Comparison of ENCODE assay signal across 13 mouse cellular contexts in genomic region chr8:69938245-69938982, GRCm38 (mm10). TPM values are rescaled to one million over a fixed set of nuclear protein-coding genes. Genes with fewer than 3 reads are reported as not detected.
DNase-seq lines count a peak whose midpoint lies in the region; ATAC-seq lines count a peak whose summit lies in the region.
"Had no signal": no experiment of that assay in that cellular context is flagged by ENCODE, and none has a peak within 500 bp of the region (broad histone marks: within the 10 kb centered on the region; RNA-seq: fewer than 3 reads in every experiment).

No protein-coding gene starts in this region.

- no peak overlapping the region for H3K4me2 ChIP-seq in liver, embryonic 12.5 days
- no peak overlapping the region for H3K4me2 ChIP-seq in midbrain, embryonic 14.5 days (ENCODE audit: low read length)
- H3K4me2 ChIP-seq: lung, embryonic 15.5 days had no signal

- H3K4me1 ChIP-seq in liver, embryonic 12.5 days: peaks cover 80% of the 10 kb centered on the region
- H3K4me1 ChIP-seq in midbrain, embryonic 14.5 days (ENCODE audit: control insufficient read depth, insufficient read depth, low read length): 0 out of 2 replicates have a peak, but pooled peaks cover 2% of the 10 kb centered on the region

- no peak overlapping the region for H3K9ac ChIP-seq in liver, embryonic 12.5 days
- no peak overlapping the region for H3K9ac ChIP-seq in midbrain, embryonic 14.5 days (replicated peaks; ENCODE audit: low read length)
- H3K9ac ChIP-seq: lung, embryonic 15.5 days had no signal

- H3K4me3 ChIP-seq in liver, embryonic 12.5 days: no peak overlapping the region
- H3K4me3 ChIP-seq in midbrain, embryonic 14.5 days (replicated peaks; ENCODE audit: low read depth, low read length): no peak overlapping the region
- H3K4me3 ChIP-seq: lung, embryonic 15.5 days had no signal

- H3K27ac ChIP-seq in liver, embryonic 12.5 days: peak overlapping the region; percentile 13; the same call in 1 of the 2 replicates
- H3K27ac ChIP-seq in midbrain, embryonic 14.5 days (replicated peaks; ENCODE audit: low read depth, low read length): no peak overlapping the region
- H3K27ac ChIP-seq: lung, embryonic 15.5 days had no signal

- ATAC-seq in liver, embryonic 12.5 days: 0 out of 2 replicates have a peak, but pooled peaks have one; percentile 33
- peak; percentile 62 for ATAC-seq in common myeloid progenitor, adult 5-6 weeks (replicated peaks; ENCODE audit: low read depth, poor library complexity, severe bottlenecking)
- ATAC-seq in midbrain, embryonic 14.5 days (ENCODE audit: low FRiP score, low TSS enrichment): no peak

- WGBS in liver, embryonic 12.5 days (ENCODE audit: insufficient replicate concordance): 36% methylated on average over 6 of the region's 6 CpGs
- WGBS in midbrain, embryonic 14.5 days: 96% methylated on average over 6 of the region's 6 CpGs

- DNase-seq in liver (no peak), ES-CJ7 (ENCODE audit: low read depth, low spot score) (peak; percentile 50)
- peak; percentile 65 to 83 for DNase-seq in natural killer cell, adult 2 months (ENCODE audit: low spot score in 2 of 2)
- no peak for DNase-seq in thymus, postnatal 36 days
- DNase-seq in midbrain, embryonic 14.5 days: no peak
- DNase-seq: adrenal gland, postnatal 14 days; cerebellum, postnatal 10 days; gastrocnemius, postnatal 10 days; kidney, adult 8-10 months had no signal

- no peaks in the 10 kb centered on the region for H3K27me3 ChIP-seq in liver, embryonic 12.5 days (replicated peaks)
- H3K27me3 ChIP-seq in midbrain, embryonic 14.5 days (ENCODE audit: control insufficient read depth, insufficient read depth, low read length): no peaks in the 10 kb centered on the region
- H3K27me3 ChIP-seq: lung, embryonic 15.5 days had no signal

- peaks cover 57% of the 10 kb centered on the region for H3K36me3 ChIP-seq in liver, embryonic 12.5 days
- H3K36me3 ChIP-seq in midbrain, embryonic 14.5 days (ENCODE audit: control insufficient read depth, insufficient read depth, low read length): peaks cover 2% of the 10 kb centered on the region; the same call in 1 of the 2 replicates

- H3K9me3 ChIP-seq in liver, embryonic 12.5 days (replicated peaks): no peaks in the 10 kb centered on the region
- no peaks in the 10 kb centered on the region for H3K9me3 ChIP-seq in midbrain, embryonic 14.5 days (ENCODE audit: control insufficient read depth, low read length)
- H3K9me3 ChIP-seq: lung, embryonic 15.5 days had no signal

RNA-seq across cellular contexts. Expression of gene Yjefn3, which starts 35.9 kb away (rescaled TPM):
- 0.74 and 0.86 TPM in 2 replicates for polyA plus RNA-seq in liver, embryonic 12.5 days (2016; fragmentation: Nextera tagmentation; extraction: Ambion mirVana)
- not detected in 2 replicates for total RNA-seq in common myeloid progenitor, adult 5-6 weeks (2017)
- 8.4 and 11.9 TPM in 2 replicates for polyA plus RNA-seq in midbrain, embryonic 14.5 days (2014; fragmentation: Nextera tagmentation; extraction: Ambion mirVana)

RNA-seq across cellular contexts. Expression of gene Ndufa13, which starts 36.1 kb away (rescaled TPM):
- polyA plus RNA-seq in liver, embryonic 12.5 days (2016; fragmentation: Nextera tagmentation; extraction: Ambion mirVana): 121 and 122 TPM in 2 replicates
- total RNA-seq in common myeloid progenitor, adult 5-6 weeks (2017): 82.1 and 100 TPM in 2 replicates
- polyA plus RNA-seq in midbrain, embryonic 14.5 days (2014; fragmentation: Nextera tagmentation; extraction: Ambion mirVana): 170 and 211 TPM in 2 replicates

RNA-seq across cellular contexts. Expression of gene Tssk6, which starts 36.4 kb away (rescaled TPM):
- polyA plus RNA-seq in liver, embryonic 12.5 days (2016; fragmentation: Nextera tagmentation; extraction: Ambion mirVana): 3.8 and 4.5 TPM in 2 replicates
- total RNA-seq in common myeloid progenitor, adult 5-6 weeks (2017): 1.2 TPM in 1 of 2 replicates, not detected in the other
- polyA plus RNA-seq in midbrain, embryonic 14.5 days (2014; fragmentation: Nextera tagmentation; extraction: Ambion mirVana): 5.1 TPM in 2 replicates
- total RNA-seq: left cerebral cortex, adult 18-20 months had no signal

RNA-seq across cellular contexts. Expression of gene Cilp2, which starts 50.9 kb away (rescaled TPM):
- 0.14 and 0.33 TPM in 2 replicates for polyA plus RNA-seq in liver, embryonic 12.5 days (2016; fragmentation: Nextera tagmentation; extraction: Ambion mirVana)
- not detected in 2 replicates for total RNA-seq in common myeloid progenitor, adult 5-6 weeks (2017)
- 3.1 and 4.6 TPM in 2 replicates for polyA plus RNA-seq in midbrain, embryonic 14.5 days (2014; fragmentation: Nextera tagmentation; extraction: Ambion mirVana)

RNA-seq across cellular contexts. Expression of gene Gatad2a, which starts 57.8 kb away (rescaled TPM):
- polyA plus RNA-seq in liver, embryonic 12.5 days (2016; fragmentation: Nextera tagmentation; extraction: Ambion mirVana): 60.2 and 62.6 TPM in 2 replicates
- 86.7 and 90.0 TPM in 2 replicates for total RNA-seq in common myeloid progenitor, adult 5-6 weeks (2017)
- polyA plus RNA-seq in midbrain, embryonic 14.5 days (2014; fragmentation: Nextera tagmentation; extraction: Ambion mirVana): 22.6 and 28.1 TPM in 2 replicates

Comparison
In these comparisons a context has a peak if more than half of its experiments do, and no peak if none do; other contexts are left out.
1. DNase-seq: peak in ES-CJ7 (single experiment) and natural killer cell, adult 2 months (2 of 2); none in liver (single experiment), thymus, postnatal 36 days (0 of 2) and midbrain, embryonic 14.5 days (single experiment).